Mouse (Mus musculus) myocyte (in vitro differentiated cells): ENCODE results near the gene Cdc6. TPM values are rescaled to one million over a fixed set of nuclear protein-coding genes. Genes with fewer than 3 reads are reported as not detected.
"Not testable (repeated sequence)": the region's sequence is repeated elsewhere in the genome, so short reads cannot be mapped to it uniquely, and the experiment has no call there.

ENCODE experiments used
- H3K27me3 ChIP-seq: one replicate; pipeline ENCODE4 v1.6.1; 2011; ENCODE audit not compliant: control insufficient read depth, insufficient read depth, insufficient read length
- H3K36me3 ChIP-seq: one replicate; pipeline ENCODE4 v1.6.1; 2011; ENCODE audit not compliant: control insufficient read depth, insufficient read depth
- H3K4me2 ChIP-seq: one replicate; pipeline ENCODE4 v1.6.1; 2011; ENCODE audit warnings: low read depth, control low read depth
- H3K4me3 ChIP-seq: one replicate; pipeline ENCODE4 v1.5.1; 2011; ENCODE audit warnings: mild to moderate bottlenecking, control low read depth, moderate library complexity
- H3K79me2 ChIP-seq: one replicate; pipeline ENCODE4 v1.6.1; 2011; ENCODE audit not compliant: control insufficient read depth, insufficient read depth
- H3ac ChIP-seq: one replicate; pipeline ENCODE4 v1.6.1; 2011; ENCODE audit not compliant: control insufficient read depth, insufficient read length
- CEBPB ChIP-seq: IDR thresholded peaks from 2 replicates; pipeline ENCODE4 v1.6.1; 2011; ENCODE audit warnings: mild to moderate bottlenecking, moderate library complexity; ENCODE audit not compliant: poor library complexity, insufficient read depth, severe bottlenecking
- E2F4 ChIP-seq: IDR thresholded peaks from one replicate; pipeline ENCODE4 v1.6.1; 2011; ENCODE audit warnings: mild to moderate bottlenecking, control low read depth, moderate library complexity; ENCODE audit not compliant: insufficient read depth
- MAX ChIP-seq: IDR thresholded peaks from one replicate; pipeline ENCODE4 v1.6.1; 2011; ENCODE audit warnings: low read depth, mild to moderate bottlenecking, control low read depth
- MYOD1 ChIP-seq, 3 experiments: IDR thresholded peaks; one replicate each; pipeline ENCODE4 v1.6.1; 2011; ENCODE audit warnings: control low read depth in 2 of 3, low read depth in 2 of 3, mild to moderate bottlenecking in 2 of 3, moderate library complexity in 1 of 3; ENCODE audit not compliant: insufficient read length in 2 of 3, control insufficient read depth in 1 of 3
- MYOG ChIP-seq, 3 experiments: IDR thresholded peaks; one replicate each; pipeline ENCODE4 v1.6.1; 2011; ENCODE audit warnings: control low read depth in 2 of 3, low read depth in 2 of 3, mild to moderate bottlenecking in 2 of 3; ENCODE audit not compliant: insufficient read length in 2 of 3, control insufficient read depth in 1 of 3, insufficient read depth in 1 of 3
- POLR2A ChIP-seq: IDR thresholded peaks from one replicate; pipeline ENCODE4 v1.6.1; 2011; ENCODE audit warnings: low read depth, mild to moderate bottlenecking, control low read depth, moderate library complexity; ENCODE audit not compliant: insufficient read length
- POLR2AphosphoS2 ChIP-seq: IDR thresholded peaks from one replicate; pipeline ENCODE4 v1.6.1; 2011; ENCODE audit warnings: low read depth, control low read depth; ENCODE audit not compliant: insufficient read length
- REST ChIP-seq: IDR thresholded peaks from one replicate; pipeline ENCODE4 v1.6.1; 2011; ENCODE audit warnings: mild to moderate bottlenecking, control low read depth, moderate library complexity; ENCODE audit not compliant: insufficient read depth, insufficient read length
- SRF ChIP-seq: IDR thresholded peaks from one replicate; pipeline ENCODE4 v1.6.1; 2011; ENCODE audit warnings: low read depth; ENCODE audit not compliant: control insufficient read depth, insufficient read length
- TCF12 ChIP-seq: IDR thresholded peaks from one replicate; pipeline ENCODE4 v1.6.1; 2011; ENCODE audit warnings: mild to moderate bottlenecking, control low read depth; ENCODE audit not compliant: poor library complexity, insufficient read depth, severe bottlenecking
- TCF3 ChIP-seq: IDR thresholded peaks from one replicate; pipeline ENCODE4 v1.6.1; 2011; ENCODE audit warnings: low read depth, control low read depth; ENCODE audit not compliant: insufficient read length
- USF1 ChIP-seq: IDR thresholded peaks from one replicate; pipeline ENCODE4 v1.6.1; 2011; ENCODE audit warnings: low read depth, mild to moderate bottlenecking, control low read depth, moderate library complexity
- polyA plus RNA-seq: library from polyadenylated mRNA; unstranded; fragments of >200 nt; fragmentation: generic; extraction: Trizol; gene quantifications from one replicate; pipeline ENCODE4 v1.2.1, GENCODE M21; 2012; ENCODE audit warnings: missing spikeins

Gene Cdc6
- polyA plus RNA-seq, 1 experiment, result 2.6 TPM

- TF ChIP-seq TCF12 (peak; percentile 34), MYOD1 (IDR thresholded peaks at IDR 0.05; ENCODE audit: control insufficient read depth in 1 of 3, insufficient read length in 2 of 3, low read depth in 2 of 3) (peak in 2 of 3 experiments; percentile 55 to 85), SRF (no peak), USF1 (no peak), MAX (no peak), POLR2AphosphoS2 (peak; percentile 7), E2F4 (no peak), REST (no peak), MYOG (IDR thresholded peaks at IDR 0.05; ENCODE audit: control insufficient read depth in 1 of 3, insufficient read depth in 1 of 3, insufficient read length in 2 of 3, low read depth in 2 of 3) (peak; percentile 7 to 82 (median 11)), TCF3 (no peak)
Measured at GRCm38 (mm10) chr11:98930773-98931512, 23.3 kb downstream of the Cdc6 start.

GRCm38 (mm10) chr11:98931513-98932292 lies 24.1 kb downstream of the Cdc6 start:
- no peaks in the 10 kb centered on the region for H3K79me2 ChIP-seq
- TF ChIP-seq E2F4, result no peak
- peak; percentile 17 for TF ChIP-seq TCF12
- no peak for TF ChIP-seq POLR2A
- peak in 1 of 3 experiments; percentile 56 for TF ChIP-seq MYOD1 (IDR thresholded peaks at IDR 0.05; ENCODE audit: control insufficient read depth in 1 of 3, insufficient read length in 2 of 3, low read depth in 2 of 3)
- no peak for TF ChIP-seq TCF3
- TF ChIP-seq REST, result no peak
- no peak for TF ChIP-seq CEBPB
- no peak for TF ChIP-seq POLR2AphosphoS2
- TF ChIP-seq USF1, result no peak
- peak in 2 of 3 experiments; percentile 30 to 68 for TF ChIP-seq MYOG (IDR thresholded peaks at IDR 0.05; ENCODE audit: control insufficient read depth in 1 of 3, insufficient read depth in 1 of 3, insufficient read length in 2 of 3, low read depth in 2 of 3)
- TF ChIP-seq SRF, result no peak
- TF ChIP-seq MAX, result no peak
- peak overlapping the region; percentile 92 for H3K4me2 ChIP-seq
- peak overlapping the region; percentile 9 for H3ac ChIP-seq
- no peak overlapping the region for H3K4me3 ChIP-seq
- H3K36me3 ChIP-seq, result no peaks in the 10 kb centered on the region
- no peaks in the 10 kb centered on the region for H3K27me3 ChIP-seq

More at GRCm38 (mm10) chr11:98930773-98931512, 23.3 kb downstream of the Cdc6 start:
- Histone ChIP-seq H3K27me3 (no peaks in the 10 kb centered on the region), H3K4me3 (no peak overlapping the region), H3K4me2 (peak overlapping the region; percentile 92), H3K36me3 (no peaks in the 10 kb centered on the region), H3ac (peak overlapping the region; percentile 9), H3K79me2 (no peaks in the 10 kb centered on the region)

GRCm38 (mm10) chr11:98932293-98933091 lies 24.9 kb downstream of the Cdc6 start:
- TF ChIP-seq SRF, result no peak
- TF ChIP-seq MAX, result no peak
- TF ChIP-seq REST, result no peak
- TF ChIP-seq CEBPB, result no peak
- TF ChIP-seq TCF12, result peak; percentile 65
- TF ChIP-seq POLR2AphosphoS2, result no peak
- no peak for TF ChIP-seq E2F4
- no peak for TF ChIP-seq POLR2A
- no peak for TF ChIP-seq USF1
- TF ChIP-seq MYOD1 (IDR thresholded peaks at IDR 0.05; ENCODE audit: control insufficient read depth in 1 of 3, insufficient read length in 2 of 3, low read depth in 2 of 3), result peak; percentile 25 to 85 (median 84)
- peak; percentile 76 to 92 (median 92) for TF ChIP-seq MYOG (IDR thresholded peaks at IDR 0.05; ENCODE audit: control insufficient read depth in 1 of 3, insufficient read depth in 1 of 3, insufficient read length in 2 of 3, low read depth in 2 of 3)
- peak; percentile 47 for TF ChIP-seq TCF3
- H3K36me3 ChIP-seq, result no peaks in the 10 kb centered on the region
- H3K27me3 ChIP-seq, result no peaks in the 10 kb centered on the region
- H3K79me2 ChIP-seq, result no peaks in the 10 kb centered on the region
- H3K4me3 ChIP-seq, result no peak overlapping the region
- no peak overlapping the region for H3ac ChIP-seq
- H3K4me2 ChIP-seq, result peak overlapping the region; percentile 92

GRCm38 (mm10) chr11:98933151-98933550 lies 25.6 kb downstream of the Cdc6 start:
- no peak overlapping the region for H3ac ChIP-seq
- no peak overlapping the region for H3K4me3 ChIP-seq
- peak overlapping the region; percentile 92 for H3K4me2 ChIP-seq
- no peak for TF ChIP-seq REST
- TF ChIP-seq POLR2A, result peak; percentile 25
- TF ChIP-seq MYOG (IDR thresholded peaks at IDR 0.05; ENCODE audit: control insufficient read depth in 1 of 3, insufficient read depth in 1 of 3, insufficient read length in 2 of 3, low read depth in 2 of 3), result peak in 1 of 3 experiments; percentile 37
- no peak for TF ChIP-seq E2F4
- no peak for TF ChIP-seq TCF12
- TF ChIP-seq POLR2AphosphoS2, result no peak
- peak in 1 of 3 experiments; percentile 46 for TF ChIP-seq MYOD1 (IDR thresholded peaks at IDR 0.05; ENCODE audit: control insufficient read depth in 1 of 3, insufficient read length in 2 of 3, low read depth in 2 of 3)
- H3K36me3 ChIP-seq, result no peaks in the 10 kb centered on the region
- H3K27me3 ChIP-seq, result no peaks in the 10 kb centered on the region
- no peaks in the 10 kb centered on the region for H3K79me2 ChIP-seq

- not testable (repeated sequence) for H3ac ChIP-seq, H3K79me2 ChIP-seq, H3K36me3 ChIP-seq, H3K4me3 ChIP-seq, H3K27me3 ChIP-seq
- peak overlapping the region; percentile 92 for H3K4me2 ChIP-seq
Measured at GRCm38 (mm10) chr11:98933847-98934246, 26.2 kb downstream of the Cdc6 start.
